Mouse (Mus musculus): ENCODE measurements at regions not wholly inside any gene's neighbourhood (a gene's known extent, or its start where the extent isn't known, plus 50 kb on each side); places are given as distances from the start of the nearest gene placed in this dataset.

DNA sequence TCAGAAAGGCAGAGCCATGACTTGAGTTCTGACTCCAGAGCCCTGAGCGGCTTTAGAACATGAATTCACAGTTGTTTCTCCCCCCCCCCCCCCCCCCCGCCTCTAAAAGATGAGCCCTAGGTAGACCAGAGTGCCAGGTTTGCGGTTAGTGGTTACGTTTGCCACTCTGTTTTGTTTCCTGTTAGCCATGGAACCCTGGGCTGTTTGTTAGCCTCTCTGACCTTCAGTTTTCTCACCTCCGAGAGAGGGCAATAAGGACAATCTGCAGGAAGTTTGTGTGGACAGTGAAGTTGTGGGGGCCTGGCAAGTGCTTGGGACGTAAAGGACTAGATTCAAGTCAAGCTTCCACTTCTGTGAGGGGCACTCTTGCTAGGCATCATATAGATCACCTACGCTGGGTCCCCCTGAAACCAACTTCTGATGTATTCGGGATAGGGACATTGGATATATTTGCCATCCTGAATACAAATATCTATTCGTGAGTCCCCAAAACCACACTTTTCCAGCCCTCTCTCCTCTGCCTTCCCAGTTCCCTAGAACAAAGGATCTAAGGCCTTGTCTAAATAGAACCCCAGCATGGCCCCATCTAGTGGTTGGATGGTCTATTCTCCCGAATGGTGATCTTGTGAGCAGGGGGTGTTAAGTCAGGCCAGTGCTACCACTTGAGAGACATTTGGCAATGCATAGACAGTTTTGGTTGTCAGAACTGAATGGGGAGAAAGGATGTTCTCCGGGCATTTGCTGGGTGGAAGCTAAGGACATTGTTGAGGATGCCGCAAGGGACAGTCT lies 145.4 kb upstream of the Tle3 start:
- DNase-seq (ENCODE audit: low read depth, low spot score): no peak

DNA sequence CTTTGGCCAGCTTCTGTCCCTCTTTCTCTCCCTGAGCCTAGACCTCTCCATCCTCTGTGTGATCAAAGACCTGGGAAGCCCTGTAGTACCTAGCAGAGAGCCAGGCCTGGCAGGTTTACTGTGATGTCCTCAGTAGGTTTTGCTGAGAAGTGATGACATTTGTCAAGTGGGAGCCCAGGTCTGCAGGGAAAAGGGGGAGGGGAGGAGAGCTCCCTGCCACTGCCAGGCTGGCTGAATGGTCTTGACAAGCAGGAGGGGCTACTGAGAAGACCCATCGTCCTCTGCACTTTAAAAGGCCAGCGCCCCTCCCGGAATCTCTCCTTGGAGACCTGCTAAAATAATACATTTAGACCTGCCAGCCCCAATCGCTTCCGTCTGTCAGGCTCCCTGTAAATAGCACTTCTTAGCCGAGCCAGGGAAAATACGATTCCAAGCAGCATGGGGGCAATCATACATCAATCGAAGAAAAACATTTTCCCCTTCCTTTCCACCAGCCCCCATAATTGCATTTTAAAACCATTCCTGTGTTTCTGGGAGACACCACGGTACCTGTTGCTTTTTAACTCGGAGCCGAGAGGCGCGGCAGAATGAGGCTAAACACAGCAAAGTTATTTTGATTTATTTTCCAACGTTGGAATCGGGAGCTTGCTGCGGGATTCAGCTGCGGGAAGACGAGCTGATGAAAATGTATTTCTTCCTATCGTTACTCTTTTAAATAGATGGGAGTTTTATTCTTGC lies 144.5 kb upstream of the Tle3 start:
- no peak for DNase-seq (ENCODE audit: low read depth, low spot score)

DNA sequence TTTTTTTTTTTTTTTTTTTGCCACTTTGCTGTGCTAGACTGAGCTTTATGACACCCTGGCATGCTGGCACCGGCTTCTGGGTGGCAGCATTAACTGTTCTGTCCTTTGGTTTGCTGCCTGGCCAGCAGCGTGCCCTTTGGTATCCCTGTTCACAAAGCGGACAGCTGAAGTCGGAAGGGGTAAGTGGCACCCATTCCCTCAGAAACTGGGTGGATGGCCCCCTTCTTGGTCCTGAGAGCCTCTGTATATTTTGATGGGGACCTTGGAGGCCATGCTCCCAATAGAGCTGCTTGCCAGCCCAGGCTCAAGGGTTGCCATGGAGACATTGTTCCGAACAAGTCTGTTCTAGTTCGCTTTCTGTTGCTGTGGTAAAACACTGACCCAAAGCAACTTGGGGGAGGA lies 143.9 kb upstream of the Tle3 start:
- no peak for DNase-seq (ENCODE audit: low read depth, low spot score)

- no peak for DNase-seq (ENCODE audit: low read depth, low spot score)
These were observed 141.9 kb upstream of the Tle3 start for GRCm38 (mm10) chr9:61230306-61230705.

- DNase-seq (ENCODE audit: low read depth, low spot score): no peak
These were observed 139.5 kb upstream of the Tle3 start for GRCm38 (mm10) chr9:61232630-61233029.

GRCm38 (mm10) chr9:61233251-61233650 lies 138.9 kb upstream of the Tle3 start:
- DNase-seq (ENCODE audit: low read depth, low spot score): no peak

GRCm38 (mm10) chr9:61235653-61236610 lies 136.2 kb upstream of the Tle3 start:
- DNase-seq (ENCODE audit: low read depth, low spot score): no peak

GRCm38 (mm10) chr9:61238687-61239250 lies 133.4 kb upstream of the Tle3 start:
- DNase-seq (ENCODE audit: low read depth, low spot score): no peak

DNA sequence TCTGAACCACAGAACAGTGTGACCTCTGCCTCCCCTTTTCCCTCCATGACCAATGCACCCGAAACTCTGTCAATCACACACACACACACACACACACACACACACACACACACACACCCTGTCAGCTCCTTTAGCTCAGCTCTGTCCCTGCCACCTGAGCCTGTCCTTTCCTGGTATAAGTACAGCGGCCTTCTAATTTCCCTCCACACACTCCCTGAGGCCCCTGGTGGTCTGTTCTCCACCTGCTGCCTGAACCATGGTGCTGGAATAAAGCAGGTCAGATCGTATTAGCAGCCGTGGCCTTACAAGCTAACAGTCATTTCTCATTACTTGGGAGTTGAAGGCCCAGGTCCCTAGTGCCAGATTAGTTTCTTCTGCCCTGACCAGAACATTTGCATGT lies 132.8 kb upstream of the Tle3 start:
- no peak for DNase-seq (ENCODE audit: low read depth, low spot score)

- DNase-seq (ENCODE audit: low read depth, low spot score): no peak
These were observed 130.7 kb upstream of the Tle3 start for GRCm38 (mm10) chr9:61241442-61241841.

DNA sequence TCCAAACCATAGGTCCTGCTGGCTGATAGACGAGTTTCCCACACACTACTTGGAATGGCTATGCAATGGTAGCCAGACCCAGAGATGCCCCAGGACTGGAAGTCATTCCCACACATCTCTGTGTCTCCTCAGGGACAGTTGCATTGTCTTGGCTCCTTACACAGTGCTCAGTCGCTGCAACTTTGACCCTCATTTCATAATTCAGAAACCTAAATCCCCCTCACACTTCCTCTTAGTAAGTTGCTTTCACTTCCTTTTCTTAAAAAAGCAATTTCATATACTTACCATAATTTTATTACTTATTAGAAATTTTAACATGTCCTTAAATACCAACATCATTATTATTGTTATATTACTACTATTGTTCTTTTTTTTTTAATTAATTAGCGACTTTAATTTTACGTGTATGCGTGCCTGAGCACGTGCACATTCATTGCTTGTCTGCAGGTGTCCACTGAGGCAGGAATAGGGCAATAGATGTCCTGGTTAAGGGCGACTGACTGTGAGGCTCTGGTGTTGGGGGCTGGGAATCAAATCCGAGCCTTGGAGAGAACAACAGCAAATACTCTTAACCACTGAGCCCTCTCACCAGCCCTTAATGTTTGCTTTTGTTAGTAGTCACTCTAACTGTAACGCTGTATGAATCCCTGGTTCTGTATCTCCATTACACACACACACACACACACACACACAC lies 129.9 kb upstream of the Tle3 start:
- no peak for DNase-seq (ENCODE audit: low read depth, low spot score)

DNA sequence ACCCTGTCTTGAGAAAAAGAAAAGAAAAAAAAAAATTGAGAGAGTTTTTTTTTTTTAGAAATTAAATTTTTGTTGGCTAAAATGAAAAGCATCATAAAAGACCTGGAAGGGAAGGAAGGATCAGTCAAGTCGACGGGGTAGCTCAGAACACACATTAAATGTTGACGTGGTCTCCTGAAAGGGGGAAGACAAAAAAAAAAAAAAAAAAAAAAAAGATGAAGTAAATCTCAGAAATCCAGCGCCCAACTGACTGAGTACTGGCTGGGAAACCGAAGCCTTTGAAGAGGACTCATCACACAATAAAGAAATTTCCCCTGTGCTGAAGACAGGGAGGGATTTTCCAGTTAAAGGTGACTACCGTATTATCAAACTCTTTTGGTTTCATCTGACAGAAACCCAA lies 128.9 kb upstream of the Tle3 start:
- no peak for DNase-seq (ENCODE audit: low read depth, low spot score)

- DNase-seq (ENCODE audit: low read depth, low spot score): no peak
These were observed 122.3 kb upstream of the Tle3 start for GRCm38 (mm10) chr9:61249691-61250425.

GRCm38 (mm10) chr9:61251606-61252005 lies 120.6 kb upstream of the Tle3 start:
- DNase-seq (ENCODE audit: low read depth, low spot score): no peak

- DNase-seq (ENCODE audit: low read depth, low spot score): no peak
These were observed 118.4 kb upstream of the Tle3 start for GRCm38 (mm10) chr9:61253761-61254160.

GRCm38 (mm10) chr9:61257488-61257887 lies 114.7 kb upstream of the Tle3 start:
- DNase-seq (ENCODE audit: low read depth, low spot score): no peak

DNA sequence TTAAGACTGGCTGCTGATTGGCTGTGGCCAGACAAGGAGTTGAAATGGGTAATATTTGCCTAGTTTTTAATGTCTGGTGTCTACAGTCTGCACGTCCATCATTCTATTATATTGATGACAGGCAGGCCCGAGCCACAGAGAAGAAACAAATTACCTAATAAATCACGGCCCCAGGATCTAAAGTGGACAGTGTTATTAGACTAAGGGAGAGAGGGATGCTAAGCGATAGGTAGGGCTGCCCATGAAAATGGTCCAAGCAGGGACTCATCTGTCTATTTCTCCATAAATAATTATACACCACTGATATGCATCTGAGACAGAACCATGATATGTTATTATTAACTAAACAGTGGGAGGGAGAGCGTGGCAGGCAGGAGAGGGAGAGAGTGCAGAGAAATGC lies 114.1 kb upstream of the Tle3 start:
- no peak for DNase-seq (ENCODE audit: low read depth, low spot score)

DNA sequence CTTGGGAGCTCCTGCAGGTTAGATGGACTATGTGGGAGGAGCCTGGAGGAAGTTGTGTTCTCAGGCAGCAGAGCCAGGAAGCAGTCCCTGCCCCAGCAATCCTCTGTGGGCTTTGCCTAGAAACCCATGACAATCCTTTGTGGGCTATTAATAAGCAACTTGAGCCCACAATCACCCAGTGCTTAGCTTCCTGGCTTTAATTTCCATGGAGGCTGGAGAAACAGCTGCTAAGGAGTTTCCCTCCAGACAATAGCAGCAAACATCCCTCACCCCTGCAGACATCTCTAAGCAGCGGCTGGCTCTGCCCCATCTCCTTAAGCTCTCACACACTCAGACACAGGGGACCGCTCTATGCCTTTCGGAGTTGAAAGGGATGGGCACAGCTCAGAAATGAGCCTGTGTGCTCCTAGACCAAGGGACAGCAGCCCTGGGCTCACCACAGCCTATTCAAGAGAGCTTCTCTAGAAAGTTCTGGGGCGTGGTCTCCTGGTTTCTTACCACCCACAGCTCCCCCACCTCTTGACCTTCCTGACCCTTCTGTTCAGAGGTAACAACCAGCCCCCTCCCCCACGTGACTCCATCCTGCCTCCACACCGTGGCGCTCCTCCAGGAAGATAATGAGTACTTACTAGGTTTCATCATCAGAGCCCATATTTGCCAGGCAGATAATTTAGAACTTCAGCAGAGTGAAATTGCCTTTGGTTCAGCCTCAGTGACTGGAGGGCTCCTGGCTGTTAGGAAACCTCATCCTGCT lies 112.6 kb upstream of the Tle3 start:
- no peak for DNase-seq (ENCODE audit: low read depth, low spot score)

DNA sequence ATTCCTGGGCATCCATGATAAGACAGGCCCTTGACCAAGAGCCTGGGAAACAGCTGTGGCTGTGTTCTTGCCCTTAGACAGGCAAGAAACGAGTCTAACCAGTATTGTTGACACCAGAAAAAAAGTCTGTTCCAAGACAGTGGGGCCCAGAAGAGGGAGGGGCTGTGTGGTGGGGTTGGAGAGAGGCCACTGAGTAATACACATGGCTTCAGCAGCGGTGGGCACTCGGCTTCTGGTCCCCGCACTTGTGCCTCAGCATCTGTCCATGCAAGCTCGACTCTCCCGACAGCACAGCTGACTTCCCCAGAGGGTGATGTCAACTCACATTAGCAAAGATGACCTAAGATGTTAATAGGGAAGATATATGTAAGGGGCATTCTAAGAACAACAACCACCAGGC lies 110.9 kb upstream of the Tle3 start:
- DNase-seq (ENCODE audit: low read depth, low spot score): no peak

Data from retina, adult 2 months (tissue).